Mouse (Mus musculus) stomach, embryonic 15.5 days (tissue): ENCODE measurements at regions not wholly inside any gene's neighbourhood (a gene's known extent, or its start where the extent isn't known, plus 50 kb on each side); places are given as distances from the start of the nearest gene placed in this dataset.

Experiments used
- ATAC-seq: fragments of 200-750 bp; cut with Nextera tagmentation; 2 replicates; pipeline ENCODE4 v1.8.0; 2017; ENCODE audit warnings: low read depth, moderate number of reproducible peaks, moderate TSS enrichment; ENCODE audit not compliant: insufficient read depth, low FRiP score
- H3K27ac ChIP-seq: fragments of 300-500 bp; sonication (generic); 2 replicates; pipeline ENCODE4 v1.5.1; 2015; ENCODE audit warnings: mild to moderate bottlenecking, inconsistent platforms
- H3K27me3 ChIP-seq: fragments of 300-500 bp; sonication (generic); replicated peaks from 2 replicates; pipeline ENCODE4 v1.6.1; 2015; ENCODE audit warnings: inconsistent platforms
- H3K36me3 ChIP-seq: fragments of 300-500 bp; sonication (generic); 2 replicates; pipeline ENCODE4 v1.6.1; 2015; ENCODE audit warnings: inconsistent platforms
- H3K4me1 ChIP-seq: fragments of 300-500 bp; sonication (generic); 2 replicates; pipeline ENCODE4 v1.6.1; 2015; ENCODE audit warnings: inconsistent platforms
- H3K4me2 ChIP-seq: fragments of 300-500 bp; sonication (generic); 2 replicates; pipeline ENCODE4 v1.6.1; 2015; ENCODE audit warnings: mild to moderate bottlenecking, inconsistent platforms
- H3K4me3 ChIP-seq: fragments of 300-500 bp; sonication (generic); replicated peaks from 2 replicates; pipeline ENCODE4 v1.5.1; 2015; ENCODE audit warnings: inconsistent platforms
- H3K9ac ChIP-seq: fragments of 300-500 bp; sonication (generic); 2 replicates; pipeline ENCODE4 v1.6.1; 2015; ENCODE audit warnings: inconsistent platforms
- H3K9me3 ChIP-seq: fragments of 300-500 bp; sonication (generic); 2 replicates; pipeline ENCODE4 v1.6.1; 2016; ENCODE audit warnings: inconsistent platforms
- WGBS: fragments of 180-500 bp; shearing (Covaris S2); methylation state at CpG from one replicate; pipeline ENCODE4 v1.1.7; 2015; 5-methylcytosine and 5-hydroxymethylcytosine counted together

GRCm38 (mm10) chr6:51678743-51679142 lies 155.0 kb downstream of the Snx10 start:
- H3K4me2 ChIP-seq, result no peak overlapping the region
- 94% methylated on average over 3 of the region's 3 CpGs for WGBS
- no peaks in the 10 kb centered on the region for H3K4me1 ChIP-seq
- H3K4me3 ChIP-seq, result no peak overlapping the region
- H3K36me3 ChIP-seq, result no peaks in the 10 kb centered on the region
- H3K9ac ChIP-seq, result no peak overlapping the region
- H3K27ac ChIP-seq, result no peak overlapping the region
- H3K9me3 ChIP-seq, result no peaks in the 10 kb centered on the region
- no peaks in the 10 kb centered on the region for H3K27me3 ChIP-seq
- no peak for ATAC-seq

GRCm38 (mm10) chr6:51680239-51680857 lies 156.6 kb downstream of the Snx10 start:
- Histone ChIP-seq H3K4me2 (no peak overlapping the region), H3K4me1 (no peaks in the 10 kb centered on the region), H3K27me3 (no peaks in the 10 kb centered on the region), H3K36me3 (no peaks in the 10 kb centered on the region), H3K9ac (no peak overlapping the region), H3K4me3 (no peak overlapping the region), H3K27ac (no peak overlapping the region), H3K9me3 (no peaks in the 10 kb centered on the region)
- no peak for ATAC-seq
- 52% methylated on average over 10 of the region's 10 CpGs for WGBS

DNA sequence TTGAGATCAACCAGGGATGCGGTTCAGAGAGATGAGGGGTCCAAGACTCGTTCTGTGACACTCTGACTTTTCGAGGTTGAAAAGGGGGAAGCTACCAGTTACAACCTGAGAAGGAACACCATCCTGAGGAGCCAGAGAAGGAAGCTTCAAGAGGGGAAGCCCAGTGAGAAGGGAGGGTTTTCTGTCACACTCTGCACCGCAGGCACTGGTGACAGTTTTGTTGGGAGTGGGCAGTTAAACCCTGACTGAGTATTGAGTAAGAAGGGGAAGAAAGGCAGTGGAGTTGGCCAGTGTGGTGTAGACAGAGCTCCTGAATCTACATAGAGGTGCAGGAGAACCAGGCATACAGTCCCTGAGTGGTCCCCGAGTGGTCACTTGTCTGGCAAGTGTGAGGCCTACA lies 159.4 kb downstream of the Snx10 start:
- no peaks in the 10 kb centered on the region for H3K27me3 ChIP-seq
- H3K36me3 ChIP-seq, result no peaks in the 10 kb centered on the region
- no peak overlapping the region for H3K27ac ChIP-seq
- no peak for ATAC-seq
- H3K9ac ChIP-seq, result no peak overlapping the region
- no peak overlapping the region for H3K4me3 ChIP-seq
- H3K4me2 ChIP-seq, result no peak overlapping the region
- H3K4me1 ChIP-seq, result no peaks in the 10 kb centered on the region
- H3K9me3 ChIP-seq, result no peaks in the 10 kb centered on the region
- WGBS, result 86% methylated on average over 5 of the region's 5 CpGs

DNA sequence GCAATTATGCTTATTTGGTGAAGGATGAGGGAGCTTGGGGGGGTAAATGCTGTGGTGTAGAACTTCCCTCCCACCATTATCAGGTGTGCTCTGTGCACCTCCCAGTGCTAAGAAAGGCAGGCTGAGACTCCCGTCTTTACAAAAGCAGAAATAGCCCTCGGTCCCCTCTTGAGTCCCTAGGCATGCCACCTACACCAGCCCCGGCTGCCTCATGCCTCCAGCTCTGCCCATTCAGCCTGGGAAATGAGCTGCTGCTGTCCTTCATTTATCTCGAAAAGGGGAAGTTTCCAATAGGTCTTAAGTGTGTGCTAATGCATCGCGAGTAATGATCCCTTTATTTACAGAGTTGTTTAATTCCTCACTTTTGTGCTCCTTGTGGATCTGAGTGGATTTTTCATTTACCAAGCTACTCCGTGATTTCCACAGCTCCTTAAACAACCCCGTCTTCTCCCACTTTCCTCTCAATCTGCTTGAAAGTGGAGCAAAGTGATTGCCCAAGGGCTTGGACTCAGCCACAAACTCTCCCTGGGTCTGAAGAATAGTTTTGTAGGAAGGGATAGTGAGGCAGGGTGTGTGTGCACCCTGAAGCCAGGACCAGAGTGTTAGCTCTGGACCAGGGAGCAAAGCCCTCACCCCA lies 162.1 kb downstream of the Snx10 start:
- WGBS, result 55% methylated on average over 8 of the region's 8 CpGs
- H3K27ac ChIP-seq, result no peak overlapping the region
- ATAC-seq, result no peak
- H3K4me3 ChIP-seq, result no peak overlapping the region
- H3K9ac ChIP-seq, result no peak overlapping the region
- no peaks in the 10 kb centered on the region for H3K36me3 ChIP-seq
- H3K4me1 ChIP-seq, result no peaks in the 10 kb centered on the region
- H3K9me3 ChIP-seq, result no peaks in the 10 kb centered on the region
- no peak overlapping the region for H3K4me2 ChIP-seq
- H3K27me3 ChIP-seq, result no peaks in the 10 kb centered on the region

DNA sequence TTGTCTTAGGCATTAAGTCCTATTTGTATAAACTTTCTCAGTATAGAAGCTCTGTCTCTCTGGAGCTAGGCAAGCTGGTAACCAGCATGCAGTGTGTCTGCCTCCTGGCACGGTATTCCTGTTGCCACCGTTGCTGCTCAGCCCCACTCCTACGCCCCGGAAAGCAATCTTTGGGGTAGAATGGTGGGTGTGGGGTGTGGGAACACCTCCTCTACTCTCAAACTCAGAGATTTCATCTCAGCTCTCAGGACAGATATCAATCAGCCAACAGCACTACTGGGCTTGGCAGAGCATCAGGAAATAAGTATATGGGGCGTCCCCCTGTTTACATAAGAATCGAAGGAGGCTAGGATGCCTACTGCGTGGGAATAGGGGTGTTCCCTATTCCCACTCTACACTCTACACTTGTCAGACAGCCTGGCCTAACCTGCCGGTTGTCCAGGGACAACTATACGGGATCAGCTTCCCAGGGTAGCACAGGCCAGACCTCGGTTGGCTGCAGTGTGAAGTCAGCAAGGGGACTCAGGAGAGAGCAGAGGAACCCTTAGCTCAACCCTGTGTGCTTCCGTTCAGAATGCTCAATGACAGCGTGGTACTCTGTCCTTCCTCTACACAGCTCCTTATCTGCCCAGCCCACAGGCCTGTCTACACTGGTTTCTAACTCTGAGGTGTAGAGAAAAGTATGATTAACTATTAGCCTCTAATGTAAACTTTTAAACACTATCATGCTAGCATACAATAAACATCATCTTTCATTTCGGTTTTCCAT lies 167.3 kb downstream of the Snx10 start:
- H3K27me3 ChIP-seq, result no peaks in the 10 kb centered on the region
- no peak for ATAC-seq
- no peaks in the 10 kb centered on the region for H3K36me3 ChIP-seq
- no peak overlapping the region for H3K4me3 ChIP-seq
- 66% methylated on average over 13 of the region's 13 CpGs for WGBS
- no peaks in the 10 kb centered on the region for H3K9me3 ChIP-seq
- H3K27ac ChIP-seq, result no peak overlapping the region
- H3K4me2 ChIP-seq, result no peak overlapping the region
- no peak overlapping the region for H3K9ac ChIP-seq
- H3K4me1 ChIP-seq, result no peaks in the 10 kb centered on the region

DNA sequence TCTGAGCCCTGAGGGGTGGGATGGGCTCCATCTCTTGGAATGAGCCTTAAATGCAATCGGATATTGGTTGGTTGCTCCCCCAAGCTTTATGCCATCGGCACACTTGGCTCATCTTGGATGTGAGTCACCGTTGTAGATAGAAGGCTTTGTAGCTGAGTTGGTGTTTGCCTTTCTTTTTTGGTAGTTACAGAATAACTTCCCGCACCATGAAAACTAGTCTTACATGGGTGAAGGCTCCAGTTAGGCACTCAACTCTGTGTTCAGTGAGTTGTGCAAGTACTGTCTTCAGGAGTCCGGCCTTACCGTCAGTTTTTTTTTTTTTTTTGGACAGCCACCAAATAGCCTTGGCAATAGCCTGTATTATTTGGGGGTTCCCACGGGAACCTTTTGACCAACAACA lies 170.3 kb downstream of the Snx10 start:
- Histone ChIP-seq H3K27me3 (no peaks in the 10 kb centered on the region), H3K36me3 (no peaks in the 10 kb centered on the region), H3K4me1 (no peaks in the 10 kb centered on the region), H3K9me3 (no peaks in the 10 kb centered on the region), H3K9ac (no peak overlapping the region), H3K4me2 (no peak overlapping the region), H3K27ac (no peak overlapping the region), H3K4me3 (no peak overlapping the region)
- no peak for ATAC-seq
- WGBS, result 69% methylated on average over 7 of the region's 7 CpGs

DNA sequence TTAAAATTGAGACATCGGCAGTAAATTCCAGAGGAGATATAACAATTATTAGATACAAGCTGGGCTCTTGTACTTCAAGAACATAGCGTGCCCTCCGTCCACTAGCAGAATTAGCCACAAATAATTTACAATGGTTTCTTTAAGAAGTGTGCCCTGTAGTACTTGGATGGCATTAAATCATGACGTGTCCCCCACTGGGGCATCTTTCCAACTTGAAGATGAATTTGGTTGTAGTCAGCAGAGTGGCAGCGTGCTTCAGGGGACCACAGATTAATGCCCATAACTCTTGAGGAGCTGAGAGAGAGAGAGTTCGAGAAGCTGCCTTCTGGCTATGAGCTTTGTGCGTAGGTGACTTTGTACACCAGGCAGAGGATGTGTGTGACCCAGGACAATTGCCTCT lies 172.7 kb downstream of the Snx10 start:
- Histone ChIP-seq H3K4me1 (no peaks in the 10 kb centered on the region), H3K36me3 (no peaks in the 10 kb centered on the region), H3K4me2 (no peak overlapping the region), H3K27ac (no peak overlapping the region), H3K27me3 (no peaks in the 10 kb centered on the region), H3K4me3 (no peak overlapping the region), H3K9me3 (no peaks in the 10 kb centered on the region), H3K9ac (no peak overlapping the region)
- WGBS, result 86% methylated on average over 7 of the region's 7 CpGs
- no peak for ATAC-seq

- no peaks in the 10 kb centered on the region for H3K27me3 ChIP-seq
- no peak overlapping the region for H3K27ac ChIP-seq
- H3K4me3 ChIP-seq, result no peak overlapping the region
- H3K4me1 ChIP-seq, result no peaks in the 10 kb centered on the region
- ATAC-seq, result no peak
- H3K4me2 ChIP-seq, result no peak overlapping the region
- H3K36me3 ChIP-seq, result no peaks in the 10 kb centered on the region
- 79% methylated on average over 3 of the region's 3 CpGs for WGBS
- H3K9ac ChIP-seq, result no peak overlapping the region
- H3K9me3 ChIP-seq, result no peaks in the 10 kb centered on the region
Observed at GRCm38 (mm10) chr6:51697754-51698153, 174.1 kb downstream of the Snx10 start.

DNA sequence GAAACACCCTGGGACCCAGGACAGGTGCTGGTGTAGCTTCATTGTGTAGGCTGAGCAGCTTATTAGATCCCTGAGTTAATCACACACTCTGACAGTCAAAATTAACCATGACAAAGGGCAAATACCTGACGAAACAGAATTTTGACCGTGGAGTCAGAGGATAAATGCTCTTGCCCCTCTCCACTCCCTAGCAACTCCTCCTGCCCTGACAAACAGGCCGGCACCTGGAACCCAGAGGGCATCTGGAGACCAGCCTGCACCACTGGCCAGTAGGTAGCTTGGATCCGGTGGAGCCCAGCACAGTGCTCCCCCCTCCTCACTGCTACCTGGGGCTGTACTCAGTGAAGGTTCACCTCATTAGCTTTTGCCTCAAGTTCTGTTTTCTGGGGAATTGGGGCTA lies 174.5 kb downstream of the Snx10 start:
- 67% methylated on average over 4 of the region's 4 CpGs for WGBS
- no peaks in the 10 kb centered on the region for H3K36me3 ChIP-seq
- H3K9ac ChIP-seq, result no peak overlapping the region
- H3K4me2 ChIP-seq, result no peak overlapping the region
- no peaks in the 10 kb centered on the region for H3K9me3 ChIP-seq
- H3K4me1 ChIP-seq, result no peaks in the 10 kb centered on the region
- ATAC-seq, result no peak
- H3K4me3 ChIP-seq, result no peak overlapping the region
- no peaks in the 10 kb centered on the region for H3K27me3 ChIP-seq
- no peak overlapping the region for H3K27ac ChIP-seq

DNA sequence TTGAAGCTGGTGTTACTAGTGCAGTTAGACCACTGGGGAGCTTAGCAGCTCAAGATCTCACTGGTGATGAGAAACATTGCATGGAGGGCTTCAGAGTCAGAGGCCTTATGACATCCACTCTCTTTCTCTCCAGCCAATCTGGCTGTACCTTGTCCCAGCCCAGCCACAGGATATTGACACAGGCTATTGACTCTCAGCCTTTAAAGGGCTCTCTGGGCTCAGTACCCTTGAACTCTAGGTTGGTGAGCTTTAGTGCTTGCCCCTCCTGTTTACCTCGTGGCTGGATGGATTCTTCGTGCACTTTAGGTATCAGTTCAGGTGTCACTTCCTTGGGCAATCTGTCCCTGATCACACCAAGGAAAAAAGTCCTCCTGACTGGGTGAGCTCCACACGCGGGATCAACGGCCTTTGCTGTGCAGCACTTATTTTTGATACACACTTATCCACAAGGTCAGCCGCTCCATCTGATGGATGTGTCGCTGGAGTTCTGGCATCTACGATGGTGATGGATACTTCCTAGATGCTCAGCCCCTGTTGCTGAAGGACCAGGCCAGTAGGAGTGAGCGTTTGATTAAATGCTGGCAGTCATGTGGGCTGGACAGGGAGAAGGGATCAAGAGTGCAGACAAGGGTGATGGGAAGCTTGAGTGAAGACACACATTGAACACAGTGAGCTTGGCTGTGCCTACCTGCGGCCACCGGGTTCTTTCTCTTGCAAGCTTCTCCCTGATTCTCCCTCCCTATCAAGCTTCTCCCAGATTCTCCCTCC lies 177.7 kb downstream of the Snx10 start:
- 80% methylated on average over 11 of the region's 11 CpGs for WGBS
- no peak for ATAC-seq

DNA sequence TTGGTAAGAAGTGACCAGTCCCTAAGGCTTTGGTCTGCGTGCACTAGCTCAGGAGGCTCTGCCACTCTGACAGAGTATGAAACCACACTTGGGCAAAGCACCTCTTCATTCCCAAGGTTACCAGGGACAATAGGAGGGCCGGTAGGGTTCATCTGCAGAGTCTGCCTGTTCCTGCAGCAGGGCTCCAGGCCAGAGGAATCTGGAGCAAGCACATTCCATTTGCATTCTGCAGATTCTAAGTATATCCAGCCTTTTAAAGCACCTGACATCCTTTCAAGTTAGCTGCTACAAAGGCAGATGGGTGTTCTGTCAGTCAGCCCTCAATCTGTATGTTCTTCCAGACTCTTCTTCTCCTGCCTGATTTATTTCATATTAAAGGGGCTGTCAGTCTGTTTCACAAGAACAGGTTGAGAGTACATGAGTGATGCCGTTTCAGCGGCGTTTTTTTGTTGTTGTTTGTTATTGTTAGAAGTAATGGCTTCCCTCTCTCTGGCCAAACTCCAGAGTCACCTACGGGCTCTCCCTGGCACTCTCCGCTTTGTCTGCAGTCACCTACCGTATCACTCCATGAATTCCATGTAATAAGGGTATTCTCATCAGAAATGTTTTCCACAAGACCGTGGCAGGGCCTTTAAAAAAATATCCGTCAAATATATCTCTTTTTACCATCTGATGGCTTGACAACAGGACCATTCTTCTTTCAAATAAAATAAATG lies 178.9 kb downstream of the Snx10 start:
- Histone ChIP-seq H3K27ac (no peak overlapping the region), H3K4me2 (no peak overlapping the region), H3K4me3 (no peak overlapping the region), H3K36me3 (no peaks in the 10 kb centered on the region), H3K27me3 (no peaks in the 10 kb centered on the region), H3K4me1 (no peaks in the 10 kb centered on the region), H3K9me3 (no peaks in the 10 kb centered on the region), H3K9ac (no peak overlapping the region)
- WGBS, result 74% methylated on average over 10 of the region's 10 CpGs
- no peak for ATAC-seq

More for the DNA sequence above, 177.7 kb downstream of the Snx10 start:
- Histone ChIP-seq H3K9me3 (no peaks in the 10 kb centered on the region), H3K36me3 (no peaks in the 10 kb centered on the region), H3K27ac (no peak overlapping the region), H3K4me1 (no peaks in the 10 kb centered on the region), H3K4me3 (no peak overlapping the region), H3K4me2 (no peak overlapping the region), H3K9ac (no peak overlapping the region), H3K27me3 (no peaks in the 10 kb centered on the region)
